Mouse (Mus musculus) adrenal gland, adult 18-20 months (tissue): ENCODE results near the gene Prkce. TPM values are rescaled to one million over a fixed set of nuclear protein-coding genes. Genes with fewer than 3 reads are reported as not detected.

Experiments used
- DNase-seq, 2 experiments: peaks; one replicate each; pipeline ENCODE4 v3.0.0; 2021 to 2022; ENCODE audit warnings: low spot score in 2 of 2
- total RNA-seq, 2 experiments: library from RNA; stranded (reverse); gene quantifications; 1 replicate in 1 of 2; 2 replicates in 1 of 2; pipeline ENCODE4 v1.2.3; 2021

The Prkce gene
- total RNA-seq, 2 experiments from 2014 or later = 17.5 to 22.9 TPM

DNA sequence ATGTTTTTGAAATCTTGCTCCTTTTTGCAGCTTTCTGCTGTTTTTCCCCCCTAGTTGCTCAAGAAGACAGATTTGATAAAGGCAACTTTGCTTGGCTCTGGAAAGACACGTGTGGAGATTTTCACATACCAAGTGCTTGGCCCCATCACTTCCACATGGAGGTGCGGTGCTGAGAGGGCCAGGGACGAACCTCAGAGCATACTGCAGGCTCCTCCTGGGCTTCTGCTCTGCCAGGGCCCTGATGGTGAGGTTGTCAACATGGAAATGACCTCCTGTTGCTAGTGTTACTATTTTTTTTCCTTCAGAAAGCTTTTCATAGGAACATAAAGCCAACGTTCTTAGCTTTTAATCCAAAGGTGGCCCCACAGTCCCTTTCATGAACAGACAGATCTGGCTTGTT lies 191.3 kb downstream of the Prkce start:
- DNase-seq = no peak

DNA sequence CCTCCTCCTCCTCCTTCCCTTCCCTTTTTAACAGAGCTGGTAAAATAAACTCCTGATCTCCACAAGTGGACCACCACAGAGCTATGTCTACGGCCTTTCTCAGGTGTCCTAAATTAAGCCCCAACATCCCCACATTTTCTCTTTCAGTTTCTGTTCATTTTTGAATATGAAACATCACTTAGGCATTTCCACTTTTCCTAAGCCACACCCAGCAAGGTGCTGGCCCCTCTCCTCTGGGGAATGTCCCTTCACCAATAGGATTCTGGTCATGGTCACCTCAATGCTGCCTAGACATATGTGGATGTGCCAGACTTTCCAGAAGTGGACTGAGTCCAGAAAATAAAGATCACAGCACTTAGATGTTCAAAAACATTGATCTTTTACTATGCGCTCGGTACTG lies 193.3 kb downstream of the Prkce start:
- DNase-seq = no peak

DNA sequence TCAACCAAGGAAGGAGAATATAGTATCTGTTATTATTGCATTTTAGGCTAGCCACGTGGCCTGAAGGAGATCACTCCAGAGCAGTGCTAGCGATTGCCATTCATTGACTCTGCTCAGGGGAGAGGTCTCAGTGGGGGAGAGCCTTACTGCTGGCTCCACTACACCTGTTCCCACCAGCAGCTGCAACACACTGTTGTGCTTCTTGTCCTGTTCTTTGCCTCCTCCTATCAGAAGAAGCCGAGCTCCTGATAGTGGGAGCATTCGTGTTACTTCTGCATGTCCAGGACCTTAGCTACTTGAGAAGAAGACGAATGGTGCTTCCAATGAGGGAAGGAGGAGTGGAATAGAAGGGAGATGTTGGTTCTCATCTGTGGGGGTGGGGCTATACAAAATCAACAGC lies 195.8 kb downstream of the Prkce start:
- DNase-seq = peak in 1 of 2 experiments; percentile 10

DNA sequence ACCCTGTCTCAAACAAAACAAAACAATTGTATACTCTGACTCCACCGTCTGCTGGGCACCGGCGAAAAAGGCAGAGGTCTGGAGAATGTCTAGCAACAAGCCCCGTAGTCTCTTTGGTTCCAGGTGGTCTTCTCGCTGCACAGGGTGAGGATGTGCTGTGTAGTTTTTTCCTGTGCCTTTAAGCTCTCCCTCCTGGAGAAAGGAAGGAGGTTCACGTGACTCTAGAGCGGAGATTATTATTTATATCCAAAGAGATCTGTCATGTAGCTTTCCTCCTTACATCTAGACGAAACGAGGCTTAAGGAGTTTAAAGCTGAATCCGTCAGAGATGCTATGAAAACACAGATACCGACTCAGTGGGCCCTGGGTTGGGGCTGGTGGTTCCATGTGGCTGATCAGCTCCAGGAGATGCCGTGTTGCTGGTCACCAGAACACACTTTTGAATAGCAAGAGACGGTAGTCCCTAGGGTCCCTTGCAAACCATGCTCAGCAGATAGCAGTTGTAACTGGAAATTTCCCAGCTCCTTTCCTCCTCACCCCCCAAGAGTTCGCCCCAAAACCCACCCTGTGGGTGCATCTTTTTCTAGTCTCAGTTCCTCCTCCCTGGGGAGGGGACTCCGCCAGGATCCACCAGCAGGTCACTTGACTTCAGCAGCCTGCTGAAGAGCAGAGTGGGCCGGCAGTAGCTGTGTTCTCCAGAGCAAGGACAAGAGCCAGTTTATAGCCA lies 196.9 kb downstream of the Prkce start:
- DNase-seq = peak in 1 of 2 experiments; percentile 14

DNA sequence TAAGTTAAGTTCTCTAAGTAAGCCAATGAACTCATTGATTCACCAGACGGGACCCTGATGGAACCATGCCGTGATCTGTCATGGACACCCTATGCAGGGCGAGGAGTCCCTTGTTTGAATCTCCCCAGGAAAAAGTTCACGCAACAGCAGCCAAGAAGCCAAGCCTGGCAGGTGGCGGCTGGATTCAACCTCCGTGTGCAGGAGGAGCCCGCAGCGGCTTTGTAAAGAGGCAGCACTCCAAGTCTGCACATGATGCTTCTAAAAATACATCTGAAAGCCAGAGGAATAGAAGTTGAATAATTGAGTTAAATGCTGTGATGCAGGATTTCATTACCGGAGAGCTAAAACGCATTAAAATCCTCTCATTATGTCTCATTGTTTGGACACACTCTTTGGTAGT lies 199.3 kb downstream of the Prkce start:
- no peak for DNase-seq

DNA sequence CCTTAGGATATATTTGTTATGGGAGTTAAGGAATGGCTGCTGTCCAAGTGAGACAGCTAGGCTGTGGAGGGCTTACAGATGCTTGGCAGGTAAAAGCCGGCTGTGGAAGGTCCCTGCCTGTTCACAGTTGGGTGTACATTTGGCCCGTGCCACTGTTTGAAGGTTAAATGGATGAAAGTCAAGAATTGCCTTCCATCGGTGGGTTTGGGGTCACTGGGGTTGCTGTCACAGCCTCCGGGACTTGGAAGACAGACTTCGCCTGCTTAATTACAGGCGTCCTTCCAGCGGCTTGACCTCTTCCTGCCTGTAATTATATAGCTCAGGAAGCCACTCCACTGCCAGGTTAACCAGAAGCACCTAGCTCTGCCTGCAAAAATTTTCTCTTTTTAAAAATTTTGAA lies 200.1 kb downstream of the Prkce start:
- no peak for DNase-seq

DNA sequence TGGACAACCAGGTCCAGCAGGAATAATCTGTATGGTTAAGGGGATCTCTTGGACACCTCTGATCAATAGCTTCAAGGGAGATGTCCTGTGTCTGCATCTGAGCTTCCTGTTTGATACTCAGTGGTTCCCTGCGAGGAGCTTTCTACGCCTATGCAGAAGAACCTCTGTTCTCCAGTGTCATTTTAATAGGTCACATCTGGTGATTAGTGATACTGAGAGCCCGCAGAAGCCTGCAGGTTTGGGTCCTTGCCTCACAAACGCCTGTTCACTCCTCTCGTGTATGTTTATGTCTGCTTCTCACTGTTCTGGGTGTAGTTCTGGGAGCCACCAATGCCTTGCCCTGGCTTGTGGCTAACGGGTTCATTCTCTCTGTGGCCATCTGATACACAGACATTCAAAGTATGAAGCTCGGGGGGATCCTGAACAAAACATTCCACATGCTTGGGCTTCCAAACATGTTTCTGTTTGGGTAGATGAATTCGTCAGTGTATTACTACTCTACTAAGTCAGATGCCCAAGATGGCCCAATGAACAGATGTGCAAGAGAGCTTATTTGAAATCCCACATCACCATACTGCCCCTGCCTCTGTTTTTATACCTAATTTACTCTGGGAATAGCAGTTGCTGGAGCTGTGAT lies 202.6 kb downstream of the Prkce start:
- DNase-seq = no peak

DNA sequence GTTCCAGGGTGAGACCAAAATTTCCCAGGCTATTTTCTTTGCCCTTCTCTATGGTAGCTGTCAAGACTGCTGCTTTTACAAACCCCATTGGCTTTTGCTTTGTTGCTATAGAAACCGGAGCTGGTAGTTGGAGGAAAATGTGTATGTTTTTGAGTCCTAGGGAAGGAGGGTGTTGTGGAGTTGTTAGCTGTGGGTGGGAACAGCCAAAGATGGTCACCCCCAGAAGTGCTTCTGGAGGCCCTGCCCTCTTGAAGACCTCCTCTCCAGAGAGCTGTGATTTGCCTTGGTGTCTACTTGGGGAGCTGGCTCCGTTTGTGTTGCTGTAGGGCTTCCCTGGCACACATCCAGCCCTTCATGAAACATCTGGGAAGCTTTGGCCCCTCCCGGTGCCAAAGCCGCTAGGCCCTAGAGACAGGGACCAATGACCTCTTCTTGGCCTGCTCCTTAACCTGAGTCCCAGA lies 203.5 kb downstream of the Prkce start:
- DNase-seq = no peak

DNA sequence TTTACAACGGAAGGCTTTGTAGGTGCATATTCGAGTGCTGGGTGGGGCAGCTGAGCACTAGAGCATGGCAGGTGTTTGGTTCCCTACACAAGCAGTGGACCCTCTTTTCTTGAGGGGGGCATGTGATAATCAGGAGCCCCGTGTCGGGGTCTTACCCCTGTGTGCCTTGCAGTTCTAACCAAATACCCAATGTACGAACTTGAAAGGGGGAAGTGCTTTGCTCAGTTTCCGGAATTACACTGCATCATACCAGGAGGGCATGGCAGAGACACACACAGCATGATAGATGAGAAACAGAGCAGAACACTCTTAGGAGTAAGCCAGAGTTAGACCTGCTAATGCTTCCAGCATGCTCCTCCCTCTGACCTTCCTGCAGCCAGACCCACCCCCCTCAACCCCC lies 208.8 kb downstream of the Prkce start:
- DNase-seq = no peak

DNA sequence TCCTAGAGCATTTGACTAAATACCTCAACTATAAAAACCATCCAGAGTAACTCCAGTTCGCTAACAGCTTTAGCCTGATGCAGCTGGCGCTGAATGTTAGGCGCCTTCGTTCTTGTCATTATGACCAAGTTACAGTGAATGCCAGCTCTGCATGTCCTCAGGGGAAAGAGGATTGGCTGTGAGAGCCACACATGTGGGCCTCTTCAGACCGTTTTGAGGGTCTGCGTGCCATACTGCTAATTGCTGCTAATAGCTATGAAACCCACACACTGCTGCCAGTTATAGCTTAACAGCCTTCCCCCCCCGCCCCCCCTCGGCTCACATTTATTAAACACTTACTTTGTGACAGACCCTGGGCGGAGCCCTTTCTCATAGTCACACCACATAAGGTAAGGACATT lies 210.3 kb downstream of the Prkce start:
- DNase-seq = no peak

DNA sequence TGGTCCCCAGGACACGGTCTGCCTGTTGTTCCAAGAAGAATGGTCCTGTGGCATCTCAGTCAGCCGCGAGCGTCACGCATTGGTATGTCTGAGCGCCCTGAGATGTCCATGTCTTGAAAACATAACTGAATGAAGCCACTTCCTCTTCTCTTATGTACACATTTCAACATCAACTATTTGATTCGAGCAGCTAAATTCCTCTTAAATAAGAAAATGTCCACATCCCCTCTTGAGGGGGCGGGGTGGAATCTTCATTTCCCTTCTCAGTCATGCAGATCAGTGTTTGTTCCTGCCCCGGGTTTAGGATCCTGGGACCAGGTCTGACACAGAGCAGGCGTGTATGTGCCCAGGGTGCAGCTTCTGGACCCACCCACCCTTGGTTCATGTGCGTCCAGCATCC lies 211.0 kb downstream of the Prkce start:
- no peak for DNase-seq

DNA sequence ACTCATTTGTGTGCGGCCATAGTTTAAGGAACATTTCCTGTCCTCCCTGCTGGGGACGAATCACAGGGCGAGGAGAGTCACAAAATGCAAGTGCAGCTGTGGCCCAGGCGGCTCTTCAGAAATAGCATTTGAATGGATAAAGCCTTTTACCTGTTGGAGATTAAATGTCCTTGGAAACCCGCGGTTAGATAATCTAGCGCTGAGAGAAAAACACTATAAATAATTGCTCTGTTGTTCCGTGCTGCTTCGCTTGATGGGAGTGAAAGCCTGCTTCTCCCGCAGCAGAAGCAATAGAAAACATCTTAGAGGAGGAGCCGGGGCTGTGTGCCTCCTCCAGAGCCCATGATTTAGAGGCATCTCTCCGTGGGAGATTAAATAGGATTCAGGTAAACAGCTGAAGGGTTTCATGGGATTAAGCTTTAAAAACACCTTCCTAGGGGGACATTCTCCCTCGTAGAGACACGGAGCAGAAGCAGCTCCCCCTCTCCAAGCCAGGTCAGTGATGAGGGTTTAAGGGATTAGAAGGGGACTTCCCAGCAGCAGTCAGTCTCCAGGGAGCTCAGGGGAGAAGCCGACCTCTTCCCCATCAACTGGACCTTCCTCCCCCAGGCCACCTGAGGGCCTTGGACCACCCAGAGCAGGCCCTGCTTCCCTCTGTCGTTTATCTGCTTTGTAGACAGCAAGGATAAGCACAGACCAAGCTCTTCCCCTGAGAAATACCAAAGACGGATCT lies 212.0 kb downstream of the Prkce start:
- DNase-seq = no peak

DNA sequence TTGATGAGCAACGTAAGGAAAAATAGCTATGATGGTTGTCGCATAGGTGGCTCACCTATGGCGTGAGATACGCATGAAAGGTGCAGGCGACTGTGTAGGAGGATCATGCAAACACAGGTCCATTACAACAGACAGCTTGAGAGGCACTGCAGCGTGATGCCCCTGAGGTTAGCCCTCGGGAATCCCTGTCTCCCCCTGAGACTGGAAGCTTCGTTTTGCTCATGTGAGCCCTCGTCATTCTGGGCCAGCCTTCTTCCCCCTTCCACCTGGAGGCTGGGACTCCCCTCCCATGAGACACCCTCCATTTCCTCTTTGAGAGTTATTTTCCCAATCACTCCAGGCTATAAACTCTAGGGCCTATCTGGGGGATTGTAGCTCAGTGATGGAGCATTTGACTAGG lies 213.9 kb downstream of the Prkce start:
- DNase-seq = no peak

DNA sequence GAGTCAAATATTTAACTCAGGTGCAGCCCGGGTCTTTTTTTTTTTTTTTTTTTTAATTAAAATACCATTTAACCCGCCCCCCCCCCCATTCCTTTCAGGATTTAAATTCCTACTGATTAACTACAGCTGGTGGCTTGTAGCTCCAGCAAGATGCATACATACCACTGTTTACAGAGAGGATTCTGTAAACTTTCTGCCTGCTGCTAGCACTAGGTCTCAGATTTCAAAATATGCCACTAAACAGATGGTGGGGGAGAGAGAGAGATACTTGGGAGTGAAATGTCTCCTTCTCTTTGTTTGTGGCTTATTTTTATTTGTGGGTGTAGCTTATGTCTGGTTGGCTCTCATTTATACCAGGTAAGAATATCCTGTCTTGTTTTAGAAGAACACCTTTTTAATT lies 215.3 kb downstream of the Prkce start:
- no peak for DNase-seq

DNA sequence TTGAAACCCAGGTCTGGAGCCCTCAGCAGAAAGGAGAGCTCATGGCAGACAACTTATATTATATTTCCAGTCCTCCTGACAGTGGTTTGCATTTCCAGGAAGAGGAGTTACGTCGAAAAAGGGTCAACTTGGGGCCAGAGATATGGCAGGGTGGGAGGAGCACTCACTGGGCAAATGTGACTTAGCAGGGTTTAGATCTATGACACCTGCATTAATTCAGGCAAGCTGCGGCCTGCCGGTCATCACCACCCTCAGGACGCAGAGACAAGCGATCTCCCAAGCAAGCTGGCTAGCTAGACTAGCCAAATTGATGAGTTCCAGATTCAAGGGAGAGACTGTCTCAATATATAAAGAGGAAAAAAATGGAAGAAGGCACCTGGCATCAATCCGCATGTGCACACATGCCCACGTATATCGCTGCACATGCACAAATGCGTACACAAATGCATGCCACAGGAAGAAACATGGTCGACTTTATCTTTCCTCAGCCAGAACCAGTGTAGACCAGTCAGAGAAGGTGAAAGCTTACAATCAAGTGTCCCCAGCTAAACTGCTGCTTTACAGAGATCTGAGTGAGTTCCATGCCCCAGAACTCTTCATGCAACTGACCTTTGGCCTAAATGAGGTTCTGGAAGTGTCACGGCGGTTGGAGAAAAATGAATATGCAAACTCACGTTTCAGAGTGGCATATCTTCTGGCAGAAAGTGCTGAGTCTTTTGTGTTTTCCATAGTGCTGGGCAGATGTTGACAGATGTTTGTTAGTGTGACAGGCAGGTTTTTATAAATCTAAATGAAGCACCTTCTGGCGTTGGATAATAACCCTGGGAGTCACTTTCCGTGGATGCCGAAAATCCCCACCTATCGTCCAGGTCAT lies 216.4 kb downstream of the Prkce start:
- no peak for DNase-seq

DNA sequence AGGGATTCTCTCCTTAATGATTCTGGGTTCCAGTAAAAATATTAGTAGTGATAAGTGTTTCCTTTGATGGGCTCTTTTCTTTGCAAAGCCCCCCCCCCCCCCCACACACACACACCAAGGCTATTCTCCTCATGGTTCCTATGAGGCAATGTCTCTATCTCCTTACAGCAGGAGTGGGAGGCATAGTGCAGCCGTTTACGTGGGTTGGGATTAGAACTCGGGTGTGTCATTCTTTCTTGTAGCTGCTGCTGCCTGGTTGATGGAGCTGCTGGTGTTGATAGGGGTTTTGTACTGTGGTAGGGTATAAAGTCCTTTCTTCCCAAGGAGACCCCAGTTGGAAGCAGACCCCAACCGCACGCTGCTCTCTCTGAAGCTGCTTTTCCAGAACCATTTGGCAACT lies 224.9 kb downstream of the Prkce start:
- DNase-seq = no peak

DNA sequence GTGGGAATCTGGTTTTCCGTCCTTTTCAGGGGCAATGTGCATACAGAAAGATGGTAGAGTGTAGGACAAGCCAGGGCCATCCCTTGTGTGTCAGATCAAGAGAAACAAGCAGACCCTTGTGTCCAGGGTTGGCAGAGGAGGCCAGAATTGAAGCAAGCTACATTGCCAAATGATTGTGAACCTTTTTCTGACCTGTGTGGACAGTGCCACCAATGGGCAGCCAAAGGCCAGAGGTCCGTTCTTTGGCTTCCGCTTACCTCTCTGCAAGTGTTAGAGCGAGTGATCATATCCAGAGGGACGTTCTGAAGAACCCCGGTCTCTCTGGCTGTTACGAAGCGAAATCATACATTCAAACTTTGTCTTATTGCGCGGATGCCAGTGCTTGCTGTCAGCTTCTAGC lies 225.6 kb downstream of the Prkce start:
- no peak for DNase-seq

DNA sequence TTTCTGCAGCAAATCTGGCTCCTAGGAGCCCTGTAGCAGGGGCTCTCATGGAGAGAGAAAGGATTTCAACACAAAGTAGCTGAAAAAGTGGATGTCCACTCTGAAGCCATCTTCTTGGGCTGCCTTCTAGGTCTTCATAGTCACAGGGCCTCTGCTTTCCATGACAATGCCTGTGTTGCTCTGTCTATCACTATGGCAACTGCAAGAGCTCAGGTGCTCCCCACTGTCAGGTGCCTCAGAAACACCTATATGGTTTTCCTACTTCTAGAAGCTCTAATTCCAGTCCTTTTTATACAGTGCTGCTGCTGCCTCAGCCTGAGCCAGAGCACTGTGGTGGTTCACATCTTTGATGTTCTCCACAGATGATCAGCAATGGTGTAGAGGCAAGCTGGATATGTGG lies 229.5 kb downstream of the Prkce start:
- no peak for DNase-seq

DNA sequence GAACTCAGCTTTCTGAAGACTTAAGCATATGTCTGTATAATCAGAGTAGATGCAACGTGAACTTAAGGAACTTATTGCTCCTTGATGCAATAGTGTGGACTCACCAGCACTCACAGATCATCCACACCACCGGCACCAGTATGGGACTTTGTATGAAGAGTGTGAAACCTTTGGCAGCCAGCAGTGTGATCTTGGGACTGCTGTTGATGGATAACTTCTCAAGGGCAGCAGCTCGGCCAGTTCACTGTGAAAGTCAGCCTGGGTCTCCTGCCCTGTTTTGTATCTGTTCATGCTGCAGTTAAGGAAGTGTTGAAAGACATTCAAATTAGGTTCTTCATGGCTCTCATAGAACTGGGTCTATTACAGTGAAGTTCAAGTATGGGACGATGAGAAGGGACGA lies 230.1 kb downstream of the Prkce start:
- no peak for DNase-seq

DNA sequence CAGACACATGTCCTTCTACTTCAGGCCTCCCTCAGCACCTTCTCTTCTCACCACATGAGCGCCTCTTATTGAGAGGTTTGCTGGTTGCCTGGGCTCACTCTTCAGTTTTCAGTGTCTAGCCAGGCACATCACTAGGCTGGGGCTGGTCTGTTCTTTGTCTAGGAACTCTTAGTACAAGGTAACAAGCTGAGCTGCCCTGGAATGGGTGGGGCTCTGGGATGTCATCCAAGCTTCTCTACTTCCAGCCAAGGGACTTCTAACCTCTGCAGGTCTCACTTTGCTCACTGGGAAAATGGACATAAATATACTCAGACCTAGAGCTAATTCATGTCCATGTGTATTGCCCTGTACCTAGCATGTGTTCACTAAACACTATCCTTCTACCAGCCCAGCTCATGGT lies 230.6 kb downstream of the Prkce start:
- DNase-seq = no peak

DNA sequence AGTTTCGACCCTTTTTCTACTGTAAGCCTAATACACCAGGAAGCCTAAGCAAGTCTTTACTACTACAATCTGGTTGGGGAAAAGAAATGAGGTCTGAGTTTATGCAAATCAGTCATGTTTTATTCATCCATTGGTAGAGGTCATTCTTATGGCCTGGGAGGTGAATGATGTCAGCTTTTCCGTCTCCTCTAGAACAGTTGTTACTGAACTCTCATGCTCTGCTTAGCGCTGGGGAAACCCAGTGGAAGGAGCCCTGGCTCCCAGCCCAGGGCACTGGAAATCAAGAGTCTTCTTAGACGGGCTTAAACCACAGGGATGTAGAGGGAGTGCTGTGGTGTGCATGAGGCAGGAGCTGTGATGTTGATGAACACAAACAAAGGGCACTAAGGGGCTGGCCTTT lies 232.4 kb downstream of the Prkce start:
- DNase-seq = no peak
